Mouse (Mus musculus): ENCODE results near the gene Nebl. TPM values are rescaled to one million over a fixed set of nuclear protein-coding genes. Genes with fewer than 3 reads are reported as not detected.

The Nebl gene
- polyA plus RNA-seq, 1 experiment from 2014 or later, result 337 TPM

GRCm38 (mm10) chr2:17549895-17550558, 181.2 kb downstream of the Nebl start:
- 38% methylated on average over 4 of the region's 4 CpGs for WGBS
- no peaks in the 10 kb centered on the region for H3K36me3 ChIP-seq

DNA sequence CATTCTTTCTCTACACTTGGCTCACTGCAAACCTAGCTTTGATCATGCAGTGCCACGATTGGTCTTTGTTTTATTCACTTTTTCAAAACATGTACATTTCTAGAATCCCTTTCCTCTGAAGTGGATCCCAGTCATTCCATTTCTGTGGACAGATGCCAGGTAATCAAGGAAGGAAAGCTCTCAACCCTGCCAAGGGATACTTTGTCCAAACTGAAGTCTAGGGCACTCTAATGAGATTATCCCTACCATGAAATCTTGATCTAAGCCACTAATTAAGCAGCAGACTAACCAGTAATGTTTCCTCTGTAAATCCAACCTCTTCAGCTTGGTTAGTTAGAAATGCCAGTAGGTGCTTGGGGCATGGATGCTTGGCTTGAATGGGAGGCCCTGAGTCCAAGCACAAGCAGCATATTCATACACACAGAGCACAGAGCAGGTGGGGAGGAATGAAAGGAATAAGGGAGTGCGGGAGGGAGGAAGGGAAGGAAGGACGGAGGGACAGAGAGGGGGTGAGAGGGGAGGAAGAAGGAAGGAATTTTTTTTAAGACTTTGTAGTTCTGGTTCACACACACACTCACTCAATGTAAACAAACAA, 184.8 kb downstream of the Nebl start:
- no peak for ATAC-seq (ENCODE audit: insufficient number of reproducible peaks, low FRiP score)
- Histone ChIP-seq H3K27ac (ENCODE audit: poor library complexity, severe bottlenecking) (no peak overlapping the region), H3K27me3 (replicated peaks) (no peaks in the 10 kb centered on the region), H3K36me3 (no peaks in the 10 kb centered on the region), H3K9me3 (replicated peaks) (no peaks in the 10 kb centered on the region), H3K4me1 (replicated peaks) (no peaks in the 10 kb centered on the region), H3K4me2 (no peak overlapping the region), H3K4me3 (no peak overlapping the region), H3K9ac (no peak overlapping the region)
- 77% methylated on average over 3 of the region's 3 CpGs for WGBS

More at GRCm38 (mm10) chr2:17549895-17550558, 181.2 kb downstream of the Nebl start:
- Histone ChIP-seq H3K4me3 (no peak overlapping the region), H3K4me2 (no peak overlapping the region), H3K9me3 (replicated peaks) (no peaks in the 10 kb centered on the region), H3K27me3 (replicated peaks) (no peaks in the 10 kb centered on the region), H3K9ac (no peak overlapping the region), H3K4me1 (replicated peaks) (no peaks in the 10 kb centered on the region), H3K27ac (ENCODE audit: poor library complexity, severe bottlenecking) (no peak overlapping the region)
- no peak for ATAC-seq (ENCODE audit: insufficient number of reproducible peaks, low FRiP score)

DNA sequence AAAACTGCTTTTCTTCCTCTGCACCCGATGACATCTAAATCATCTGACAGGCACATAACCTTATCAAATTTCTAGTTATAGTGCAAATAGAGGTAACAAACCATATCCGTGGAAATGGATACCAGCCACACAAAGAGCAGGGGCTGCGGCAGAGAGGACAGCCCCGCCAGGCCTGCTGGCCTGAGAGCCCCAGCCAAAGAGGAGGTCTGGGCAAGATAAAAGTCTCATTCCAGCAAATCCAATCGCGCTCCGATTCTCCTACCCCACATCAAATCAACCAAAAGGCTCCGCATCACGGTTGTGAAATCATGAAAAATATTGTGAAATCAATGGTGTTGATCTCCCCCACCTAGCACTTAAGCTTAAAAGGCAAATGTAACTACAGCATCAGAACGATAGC, 191.5 kb downstream of the Nebl start:
- Histone ChIP-seq H3K4me3 (no peak overlapping the region), H3K9me3 (replicated peaks) (no peaks in the 10 kb centered on the region), H3K4me1 (replicated peaks) (0 out of 2 replicates have a peak, but pooled peaks cover 6% of the 10 kb centered on the region), H3K36me3 (no peaks in the 10 kb centered on the region), H3K4me2 (peak overlapping the region; percentile 41), H3K9ac (no peak overlapping the region), H3K27me3 (replicated peaks) (no peaks in the 10 kb centered on the region), H3K27ac (ENCODE audit: poor library complexity, severe bottlenecking) (no peak overlapping the region)
- ATAC-seq (ENCODE audit: insufficient number of reproducible peaks, low FRiP score), result no peak
- 39% methylated on average over 10 of the region's 10 CpGs for WGBS

DNA sequence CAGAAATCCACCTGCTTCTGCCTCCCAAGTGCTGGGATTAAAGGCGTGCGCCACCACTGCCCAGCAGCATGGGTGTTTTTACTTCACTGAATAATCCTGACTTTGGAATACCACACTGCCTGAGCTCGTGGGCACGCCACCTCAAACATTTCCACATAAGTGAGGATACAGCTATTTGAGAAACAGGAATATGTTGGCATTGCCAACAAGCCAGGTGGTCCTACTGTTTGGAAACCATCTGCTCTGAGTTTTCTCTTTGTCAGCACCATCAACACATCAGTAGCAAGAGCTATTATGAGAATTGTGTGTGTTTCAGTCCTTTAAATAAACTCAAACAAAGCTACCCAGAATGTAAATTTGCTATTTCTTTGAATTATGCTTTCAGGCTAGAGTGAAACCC, 192.8 kb downstream of the Nebl start:
- WGBS, result 86% methylated on average over 4 of the region's 4 CpGs

GRCm38 (mm10) chr2:17531355-17532105, 199.7 kb downstream of the Nebl start:
- Histone ChIP-seq H3K27ac (ENCODE audit: poor library complexity, severe bottlenecking) (no peak overlapping the region), H3K4me2 (no peak overlapping the region), H3K36me3 (no peaks in the 10 kb centered on the region), H3K27me3 (replicated peaks) (0 out of 2 replicates have a peak, but pooled peaks cover 3% of the 10 kb centered on the region), H3K4me1 (replicated peaks) (peaks cover 3% of the 10 kb centered on the region), H3K9ac (no peak overlapping the region), H3K4me3 (no peak overlapping the region), H3K9me3 (replicated peaks) (no peaks in the 10 kb centered on the region)
- WGBS, result 79% methylated on average over 12 of the region's 12 CpGs
- ATAC-seq (ENCODE audit: insufficient number of reproducible peaks, low FRiP score), result no peak

More for the DNA sequence above, 192.8 kb downstream of the Nebl start:
- Histone ChIP-seq H3K4me1 (replicated peaks) (0 out of 2 replicates have a peak, but pooled peaks cover 6% of the 10 kb centered on the region), H3K4me3 (no peak overlapping the region), H3K9me3 (replicated peaks) (no peaks in the 10 kb centered on the region), H3K36me3 (no peaks in the 10 kb centered on the region), H3K9ac (no peak overlapping the region), H3K27me3 (replicated peaks) (no peaks in the 10 kb centered on the region), H3K27ac (ENCODE audit: poor library complexity, severe bottlenecking) (no peak overlapping the region), H3K4me2 (no peak overlapping the region)
- ATAC-seq (ENCODE audit: insufficient number of reproducible peaks, low FRiP score), result no peak

DNA sequence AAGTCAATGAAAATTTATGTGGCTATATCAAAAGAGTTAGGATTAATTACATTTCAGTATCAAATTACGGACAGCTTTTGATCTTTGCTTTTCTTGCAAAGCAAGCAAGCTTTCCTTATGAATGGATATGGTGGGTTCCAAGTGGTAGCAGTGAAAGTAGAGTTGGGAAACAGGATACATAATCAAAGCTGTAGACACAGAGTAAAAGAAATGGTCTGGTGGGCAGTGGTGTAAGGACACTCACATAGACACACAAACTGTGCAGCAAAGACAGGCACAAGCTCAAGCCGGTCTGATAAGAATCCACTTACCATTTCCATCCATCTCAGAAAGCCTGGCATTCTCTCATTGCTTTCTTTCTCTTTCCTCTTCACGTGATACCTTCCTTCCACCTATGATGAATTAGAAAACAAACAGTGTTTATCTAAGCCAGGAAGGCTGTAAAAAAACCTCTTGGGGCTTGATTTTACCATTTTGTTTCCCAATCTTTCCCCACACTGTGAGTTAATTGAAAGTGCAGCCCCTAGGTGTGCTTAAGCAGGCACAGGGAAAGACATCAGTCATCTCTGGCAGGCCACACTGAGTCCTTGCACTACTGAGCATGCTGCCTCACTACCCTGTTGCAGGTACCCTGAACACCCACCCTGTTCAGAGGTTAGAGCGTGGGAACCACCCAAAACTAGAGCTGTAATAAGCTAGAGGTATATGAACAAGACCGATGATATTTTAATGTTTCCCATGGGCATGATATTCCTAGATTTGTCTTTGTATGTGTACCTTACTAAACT, 205.3 kb downstream of the Nebl start:
- no peaks in the 10 kb centered on the region for H3K9me3 ChIP-seq (replicated peaks)
- H3K4me1 ChIP-seq (replicated peaks), result peaks cover 28% of the 10 kb centered on the region
- no peak overlapping the region for H3K9ac ChIP-seq
- no peaks in the 10 kb centered on the region for H3K27me3 ChIP-seq (replicated peaks)
- H3K36me3 ChIP-seq, result no peaks in the 10 kb centered on the region
- ATAC-seq (ENCODE audit: insufficient number of reproducible peaks, low FRiP score), result no peak
- H3K27ac ChIP-seq (ENCODE audit: poor library complexity, severe bottlenecking), result no peak overlapping the region; the same call in 1 of the 2 replicates
- no peak overlapping the region for H3K4me3 ChIP-seq
- H3K4me2 ChIP-seq, result no peak overlapping the region
- WGBS, result 62% methylated on average over 5 of the region's 5 CpGs

DNA sequence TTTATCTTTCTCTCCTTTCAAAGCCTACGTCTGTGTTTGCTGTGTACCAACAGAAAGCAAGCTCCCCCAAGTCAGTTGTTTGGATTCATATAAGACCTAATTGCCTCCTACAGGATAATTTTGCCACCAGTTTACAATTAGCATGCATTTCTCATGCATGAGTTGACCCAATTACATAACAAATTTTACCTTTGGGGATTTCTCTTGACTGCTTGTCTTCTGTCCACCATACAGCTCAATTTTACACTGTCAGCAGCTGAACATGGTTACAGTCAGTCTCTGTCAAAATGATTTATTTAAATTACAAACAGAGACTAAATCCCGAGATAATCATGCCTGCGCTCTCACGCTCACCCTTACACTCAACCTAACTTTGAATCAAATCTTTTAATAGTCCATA, 206.1 kb downstream of the Nebl start:
- Histone ChIP-seq H3K27ac (ENCODE audit: poor library complexity, severe bottlenecking) (no peak overlapping the region), H3K4me1 (replicated peaks) (peaks cover 28% of the 10 kb centered on the region), H3K4me2 (no peak overlapping the region), H3K4me3 (no peak overlapping the region), H3K27me3 (replicated peaks) (no peaks in the 10 kb centered on the region), H3K9me3 (replicated peaks) (no peaks in the 10 kb centered on the region), H3K36me3 (no peaks in the 10 kb centered on the region), H3K9ac (no peak overlapping the region)
- ATAC-seq (ENCODE audit: insufficient number of reproducible peaks, low FRiP score), result no peak
- 74% methylated on average over 4 of the region's 4 CpGs for WGBS

- Histone ChIP-seq H3K4me3 (no peak overlapping the region), H3K27ac (ENCODE audit: poor library complexity, severe bottlenecking) (peak overlapping the region; percentile 90), H3K36me3 (no peaks in the 10 kb centered on the region), H3K9me3 (replicated peaks) (no peaks in the 10 kb centered on the region), H3K4me1 (replicated peaks) (peaks cover 28% of the 10 kb centered on the region), H3K27me3 (replicated peaks) (no peaks in the 10 kb centered on the region), H3K9ac (no peak overlapping the region), H3K4me2 (peak overlapping the region; percentile 41)
- WGBS, result 39% methylated on average over 10 of the region's 10 CpGs
- ATAC-seq (ENCODE audit: insufficient number of reproducible peaks, low FRiP score), result peak; percentile 53; the same call in 1 of the 2 replicates
Observed at GRCm38 (mm10) chr2:17524205-17524978, 206.9 kb downstream of the Nebl start.

DNA sequence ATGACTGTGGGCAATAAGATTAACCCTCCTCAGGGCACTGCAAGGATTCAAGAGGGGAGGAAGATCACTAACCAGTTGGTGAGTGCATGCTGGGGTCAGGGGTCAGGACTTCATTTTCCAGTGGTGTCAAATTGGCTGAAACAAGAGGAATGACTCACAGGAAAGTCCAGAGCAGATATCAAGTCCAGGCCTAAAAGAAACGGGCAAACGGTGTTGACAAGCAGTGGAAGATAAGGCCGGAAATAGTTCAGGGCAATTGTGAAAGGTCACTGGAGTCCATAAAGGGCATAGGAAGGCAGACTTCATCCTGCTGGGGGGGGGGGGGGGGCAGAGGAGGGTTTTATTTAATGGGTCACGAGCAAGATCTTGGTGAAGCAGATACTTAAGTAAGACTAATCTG, 207.5 kb downstream of the Nebl start:
- WGBS, result 0% methylated on average over 4 of the region's 4 CpGs
- H3K9ac ChIP-seq, result no peak overlapping the region
- H3K4me2 ChIP-seq, result peak overlapping the region; percentile 41
- no peaks in the 10 kb centered on the region for H3K36me3 ChIP-seq
- no peaks in the 10 kb centered on the region for H3K27me3 ChIP-seq (replicated peaks)
- H3K9me3 ChIP-seq (replicated peaks), result no peaks in the 10 kb centered on the region
- H3K4me3 ChIP-seq, result no peak overlapping the region
- ATAC-seq (ENCODE audit: insufficient number of reproducible peaks, low FRiP score), result peak; percentile 87
- peaks cover 28% of the 10 kb centered on the region for H3K4me1 ChIP-seq (replicated peaks)
- H3K27ac ChIP-seq (ENCODE audit: poor library complexity, severe bottlenecking), result peak overlapping the region; percentile 90

GRCm38 (mm10) chr2:17515686-17516085, 215.6 kb downstream of the Nebl start:
- Histone ChIP-seq H3K9me3 (replicated peaks) (no peaks in the 10 kb centered on the region), H3K36me3 (no peaks in the 10 kb centered on the region), H3K4me3 (no peak overlapping the region), H3K9ac (no peak overlapping the region), H3K4me1 (replicated peaks) (no peaks in the 10 kb centered on the region), H3K4me2 (no peak overlapping the region), H3K27me3 (replicated peaks) (no peaks in the 10 kb centered on the region), H3K27ac (ENCODE audit: poor library complexity, severe bottlenecking) (no peak overlapping the region)
- no peak for ATAC-seq (ENCODE audit: insufficient number of reproducible peaks, low FRiP score)
- 74% methylated on average over 2 of the region's 2 CpGs for WGBS

All from heart, embryonic 12.5 days (tissue).